Mouse (Mus musculus) CD8-positive naive resting alpha-beta T cell, adult 57 days (primary cell): ENCODE data around the gene Actr2. TPM values are rescaled to one million over a fixed set of nuclear protein-coding genes. Genes with fewer than 3 reads are reported as not detected.

ENCODE experiments used
- total RNA-seq: library from RNA; stranded (reverse); gene quantifications from one replicate; pipeline ENCODE4 v1.2.4, GENCODE M21; 2023

Actr2 gene
- 237 TPM for total RNA-seq

GRCm38 (mm10) chr11:20112741-20113480 lies at the start of gene Actr2:
Gene Actr2 (minus strand): TSS chr11:20112913.

Other genes with a start within 250 kb of the Actr2 start
- 31.6 TPM for gene Spred2, start 188.5 kb downstream of the Actr2 start, total RNA-seq
- gene Rab1a, start 88.5 kb upstream of the Actr2 start, total RNA-seq = 64.1 TPM
- gene Cep68, start 136.5 kb upstream of the Actr2 start, total RNA-seq = 38.2 TPM
- 0.80 TPM for gene Slc1a4, start 219.8 kb upstream of the Actr2 start, total RNA-seq